Mouse (Mus musculus) lung, postnatal 25 days (tissue): ENCODE results near the gene Wfs1.

Source experiments
- DNase-seq: peaks from one replicate; pipeline ENCODE4 v3.0.0; 2022; ENCODE audit warnings: low spot score

The Wfs1 gene

GRCm38 (mm10) chr5:36928701-36929100 is 60.3 kb downstream of the Wfs1 start:
- DNase-seq, result no peak

GRCm38 (mm10) chr5:36923826-36924700 is 64.9 kb downstream of the Wfs1 start:
- no peak for DNase-seq

- no peak for DNase-seq
Measured at GRCm38 (mm10) chr5:36922811-36923210, 66.2 kb downstream of the Wfs1 start.

- DNase-seq, result no peak
Measured at GRCm38 (mm10) chr5:36921871-36922270, 67.1 kb downstream of the Wfs1 start.

- no peak for DNase-seq
Measured at GRCm38 (mm10) chr5:36920072-36920471, 68.9 kb downstream of the Wfs1 start.

- DNase-seq, result no peak
Measured at GRCm38 (mm10) chr5:36918016-36918415, 71.0 kb downstream of the Wfs1 start.

- no peak for DNase-seq
Measured at GRCm38 (mm10) chr5:36917245-36917644, 71.8 kb downstream of the Wfs1 start.

GRCm38 (mm10) chr5:36916581-36916980 is 72.4 kb downstream of the Wfs1 start:
- no peak for DNase-seq
